Mouse (Mus musculus) adrenal gland, adult 10 weeks (tissue): Measurements from ENCODE around the gene Smad3. TPM values are rescaled to one million over a fixed set of nuclear protein-coding genes. Genes with fewer than 3 reads are reported as not detected.

Experiments used
- polyA plus RNA-seq: library from polyadenylated mRNA; stranded (reverse); fragments of 350-450 nt; fragmentation: Illumina TruSeq; extraction: RNeasy Lipid Tissue Mini Kit (QIAGEN cat#74804); gene quantifications from one replicate; pipeline ENCODE4 v1.2.3, GENCODE M21; 2014; ENCODE audit warnings: low read depth, low replicate concordance

Gene Smad3
- polyA plus RNA-seq: 11.9 TPM

GRCm38 (mm10) chr9:63757865-63758440, at the start of gene Smad3:
Gene Smad3 (minus strand): TSS chr9:63757994.

DNA sequence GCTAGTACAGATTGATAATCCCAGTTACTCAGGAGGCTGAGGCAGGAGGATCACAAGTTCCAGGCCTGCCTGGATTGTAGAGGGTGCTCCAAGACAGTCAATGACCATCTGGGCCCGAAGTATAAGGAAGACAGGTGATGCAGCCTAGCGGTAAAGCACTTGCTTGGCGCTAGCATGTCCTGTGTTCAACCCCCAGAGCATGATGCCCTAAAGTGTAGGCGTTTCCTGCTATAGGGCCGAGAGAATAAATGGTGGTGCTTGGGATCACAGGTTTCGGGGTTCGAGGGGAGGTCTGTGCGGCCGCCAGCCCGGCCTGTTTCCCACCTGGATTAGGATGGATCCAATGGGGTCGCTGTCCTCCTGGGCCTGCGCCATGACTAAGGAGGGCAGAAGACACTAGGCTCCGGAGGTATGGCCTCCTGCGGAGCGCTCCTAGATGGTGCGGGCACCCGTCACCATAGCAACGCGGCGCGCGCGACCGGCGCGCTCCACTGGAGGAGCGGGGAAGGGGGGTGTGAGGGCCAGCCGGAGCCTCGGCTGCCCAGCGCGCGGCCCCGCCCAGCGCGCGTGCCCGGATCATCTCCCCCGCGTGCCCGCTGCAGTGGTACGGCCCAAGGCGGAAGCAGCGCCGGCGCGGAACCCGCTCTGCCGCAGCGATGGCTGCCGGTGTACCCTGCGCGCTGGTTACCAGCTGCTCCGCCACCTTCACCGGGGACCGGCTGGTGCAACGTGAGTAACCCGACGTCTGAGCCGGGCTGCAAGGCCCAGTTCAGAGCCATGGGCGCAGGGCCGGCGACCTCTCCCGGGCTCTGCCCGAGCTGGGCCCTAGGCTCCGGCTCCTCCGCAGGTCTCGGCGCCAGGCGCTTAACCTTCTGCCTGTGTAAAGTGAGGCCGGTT, 155.5 kb downstream of the Smad3 start, which contains the start of the genes Iqch and Aagab:
Iqch (minus strand) TSS at position 451 of the 897 bp plus-strand sequence.
Aagab (plus strand) TSS at position 618 of the 897 bp plus-strand sequence.

Other genes starting within 250 kb of the Smad3 start
- not detected for gene Iqch, start 155.5 kb downstream of the Smad3 start, polyA plus RNA-seq
- gene Aagab, start 155.3 kb downstream of the Smad3 start, polyA plus RNA-seq: 11.7 TPM